Mouse (Mus musculus) cortical plate, adult 2 months (tissue): ENCODE measurements around the gene Pip5kl1. TPM values are rescaled to one million over a fixed set of nuclear protein-coding genes. Genes with fewer than 3 reads are reported as not detected.

Experiments used
- H3K27ac ChIP-seq: fragments of 200-500 bp; 2 replicates; pipeline ENCODE4 v1.5.1; 2012; ENCODE audit warnings: low read length, control low read depth, inconsistent platforms; ENCODE audit not compliant: insufficient read depth
- H3K4me1 ChIP-seq: fragments of 200-500 bp; 2 replicates; pipeline ENCODE4 v1.6.1; 2011; ENCODE audit warnings: low read length; ENCODE audit not compliant: control insufficient read depth, insufficient read depth
- H3K4me3 ChIP-seq: fragments of 200-500 bp; 2 replicates; pipeline ENCODE4 v1.5.1; 2011; ENCODE audit warnings: mild to moderate bottlenecking, low read length, control low read depth; ENCODE audit not compliant: insufficient read depth
- CTCF ChIP-seq: fragments of 200-500 bp; IDR thresholded peaks from 2 replicates; pipeline ENCODE4 v1.5.1; 2011; ENCODE audit warnings: mild to moderate bottlenecking, control low read depth, low read length; ENCODE audit not compliant: insufficient read depth; ENCODE audit errors: extremely low read depth
- POLR2A ChIP-seq: fragments of 200-500 bp; IDR thresholded peaks from 2 replicates; pipeline ENCODE4 v1.6.1; 2011; ENCODE audit warnings: mild to moderate bottlenecking, low read length, control low read depth; ENCODE audit not compliant: insufficient read depth; ENCODE audit errors: extremely low read depth
- polyA plus RNA-seq: library from polyadenylated mRNA; depleted of rRNA; stranded (reverse); fragments of >200 nt; gene quantifications from 2 replicates; pipeline ENCODE4 v1.2.3, GENCODE M21; 2012; rRNA removed

The Pip5kl1 gene
- polyA plus RNA-seq, 1 experiment, result 31.3 TPM

DNA sequence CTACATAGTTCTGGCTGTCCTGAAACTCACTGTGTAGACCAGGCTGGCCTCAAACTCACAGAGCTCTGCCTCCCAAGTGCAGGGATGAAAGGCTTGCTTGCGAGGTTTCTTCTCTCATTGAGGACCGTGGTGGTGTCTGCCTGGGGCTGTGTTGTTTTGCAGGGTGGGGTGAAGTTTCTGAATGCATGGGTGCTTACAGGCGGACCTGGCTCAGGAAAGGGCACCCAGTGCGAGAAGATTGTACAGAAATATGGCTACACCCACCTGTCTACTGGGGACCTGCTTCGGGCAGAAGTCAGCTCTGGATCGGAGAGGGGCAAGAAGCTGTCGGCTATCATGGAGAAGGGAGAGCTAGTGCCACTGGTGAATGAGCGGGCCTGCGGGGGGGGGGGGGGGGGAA lies 55.4 kb downstream of the Pip5kl1 start:
- TF ChIP-seq CTCF (no peak), POLR2A (no peak)
- Histone ChIP-seq H3K4me1 (peaks cover 10% of the 10 kb centered on the region), H3K4me3 (no peak overlapping the region), H3K27ac (no peak overlapping the region)

DNA sequence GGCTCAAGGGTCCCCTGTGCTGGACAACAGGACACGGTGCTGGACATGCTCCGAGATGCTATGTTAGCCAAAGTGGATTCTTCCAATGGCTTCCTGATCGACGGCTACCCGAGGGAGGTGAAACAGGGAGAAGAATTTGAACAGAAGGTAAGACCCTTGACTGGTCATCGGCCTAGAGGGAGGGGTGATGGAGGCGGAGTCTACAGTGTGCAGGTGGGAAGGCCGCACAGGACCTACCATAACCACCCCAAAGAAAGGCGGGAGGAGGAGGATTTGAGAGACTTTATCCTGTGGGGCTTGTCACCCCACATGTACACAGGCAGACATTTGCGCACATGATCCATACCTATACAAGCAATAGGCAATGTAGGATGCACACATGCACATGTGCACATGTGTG lies 56.4 kb downstream of the Pip5kl1 start:
- Histone ChIP-seq H3K4me1 (peaks cover 10% of the 10 kb centered on the region), H3K27ac (no peak overlapping the region), H3K4me3 (no peak overlapping the region)
- TF ChIP-seq POLR2A, result no peak
- no peak for TF ChIP-seq CTCF

DNA sequence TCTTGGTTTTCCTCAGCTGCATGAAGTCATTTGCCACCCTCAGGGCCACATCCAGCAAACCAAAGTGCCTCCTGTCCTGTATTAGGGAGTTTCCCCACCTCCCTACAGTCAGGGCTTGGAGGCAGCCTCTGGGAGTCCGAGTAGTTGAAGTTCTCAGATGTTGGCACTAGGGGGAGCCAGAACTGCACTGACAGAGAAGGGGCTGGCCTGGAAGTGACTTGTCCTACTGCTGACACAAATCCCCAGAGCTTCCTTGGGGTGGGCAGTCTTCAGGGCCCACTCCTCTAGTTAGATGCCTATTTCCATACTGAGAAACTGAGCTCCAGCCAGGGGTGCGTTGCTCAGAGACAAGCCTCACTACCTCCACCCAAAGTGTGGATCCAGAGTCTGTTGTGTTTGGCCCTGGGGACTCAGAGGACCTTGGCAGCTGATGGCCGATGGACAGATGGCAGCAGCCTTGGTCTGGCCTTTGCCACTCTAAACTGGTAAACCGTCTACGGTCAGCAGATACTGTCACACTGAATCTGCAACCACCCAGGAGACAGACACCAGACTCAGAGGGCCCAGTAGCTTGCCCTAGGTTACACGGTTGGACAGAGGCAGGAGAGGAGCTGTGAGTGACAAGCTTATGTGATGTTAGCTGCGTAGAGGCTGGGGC lies 57.3 kb downstream of the Pip5kl1 start:
- H3K4me3 ChIP-seq, result no peak overlapping the region
- peaks cover 7% of the 10 kb centered on the region for H3K4me1 ChIP-seq
- TF ChIP-seq CTCF (peak; percentile 93), POLR2A (no peak)
- no peak overlapping the region for H3K27ac ChIP-seq

Other genes with a start within 250 kb of the Pip5kl1 start
- gene Ciz1, start 222.5 kb upstream of the Pip5kl1 start, polyA plus RNA-seq, result 171 and 184 TPM in 2 replicates
- 1,325 and 1,395 TPM in 2 replicates for gene Dnm1, start 221.5 kb upstream of the Pip5kl1 start, polyA plus RNA-seq
- 931 and 1,007 TPM in 2 replicates for gene 1110008P14Rik, start 192.9 kb upstream of the Pip5kl1 start, polyA plus RNA-seq
- gene Lcn2, start 186.5 kb upstream of the Pip5kl1 start, polyA plus RNA-seq, result 0.25 and 0.58 TPM in 2 replicates
- 57.9 and 63.4 TPM in 2 replicates for gene Ptges2, start 178.9 kb upstream of the Pip5kl1 start, polyA plus RNA-seq
- gene Naif1, start 124.3 kb upstream of the Pip5kl1 start, polyA plus RNA-seq, result 3.2 and 3.4 TPM in 2 replicates
- 44.7 and 49.1 TPM in 2 replicates for gene Slc25a25, start 123.4 kb upstream of the Pip5kl1 start, polyA plus RNA-seq
- 39.2 and 46.7 TPM in 2 replicates for gene Fam102a, start 39.5 kb upstream of the Pip5kl1 start, polyA plus RNA-seq
- 153 and 155 TPM in 2 replicates for gene Dpm2, start 3.9 kb upstream of the Pip5kl1 start, polyA plus RNA-seq
- gene 9430097D07Rik, start 887 bp downstream of the Pip5kl1 start, polyA plus RNA-seq, result 1.0 TPM in 2 replicates
- 34.8 and 36.6 TPM in 2 replicates for gene St6galnac4, start 12.3 kb downstream of the Pip5kl1 start, polyA plus RNA-seq
- 101 and 110 TPM in 2 replicates for gene St6galnac6, start 24.9 kb downstream of the Pip5kl1 start, polyA plus RNA-seq
- 118 and 127 TPM in 2 replicates for gene Ak1, start 47.0 kb downstream of the Pip5kl1 start, polyA plus RNA-seq
- 35.1 and 39.0 TPM in 2 replicates for gene Eng, start 71.8 kb downstream of the Pip5kl1 start, polyA plus RNA-seq
- gene Fpgs, start 129.3 kb downstream of the Pip5kl1 start, polyA plus RNA-seq, result 16.4 and 17.7 TPM in 2 replicates
- 260 and 329 TPM in 2 replicates for gene Cdk9, start 138.3 kb downstream of the Pip5kl1 start, polyA plus RNA-seq
- 29.7 and 31.5 TPM in 2 replicates for gene Sh2d3c, start 146.3 kb downstream of the Pip5kl1 start, polyA plus RNA-seq
- 3.5 and 4.2 TPM in 2 replicates for gene 6330409D20Rik, start 166.2 kb downstream of the Pip5kl1 start, polyA plus RNA-seq
- gene Tor2a, start 182.4 kb downstream of the Pip5kl1 start, polyA plus RNA-seq, result 54.9 and 58.9 TPM in 2 replicates
- gene Ttc16, start 200.8 kb downstream of the Pip5kl1 start, polyA plus RNA-seq, result 1.8 and 2.2 TPM in 2 replicates
- 5.4 and 6.6 TPM in 2 replicates for gene Ptrh1, start 201.0 kb downstream of the Pip5kl1 start, polyA plus RNA-seq
- 0.11 and 0.35 TPM in 2 replicates for gene Cfap157, start 209.6 kb downstream of the Pip5kl1 start, polyA plus RNA-seq